Mouse (Mus musculus) kidney, adult 9 months (tissue): ENCODE measurements around the gene Rtraf.

ENCODE experiments used
- DNase-seq: peaks from one replicate; pipeline ENCODE4 v3.0.0; 2022

Rtraf gene

DNA sequence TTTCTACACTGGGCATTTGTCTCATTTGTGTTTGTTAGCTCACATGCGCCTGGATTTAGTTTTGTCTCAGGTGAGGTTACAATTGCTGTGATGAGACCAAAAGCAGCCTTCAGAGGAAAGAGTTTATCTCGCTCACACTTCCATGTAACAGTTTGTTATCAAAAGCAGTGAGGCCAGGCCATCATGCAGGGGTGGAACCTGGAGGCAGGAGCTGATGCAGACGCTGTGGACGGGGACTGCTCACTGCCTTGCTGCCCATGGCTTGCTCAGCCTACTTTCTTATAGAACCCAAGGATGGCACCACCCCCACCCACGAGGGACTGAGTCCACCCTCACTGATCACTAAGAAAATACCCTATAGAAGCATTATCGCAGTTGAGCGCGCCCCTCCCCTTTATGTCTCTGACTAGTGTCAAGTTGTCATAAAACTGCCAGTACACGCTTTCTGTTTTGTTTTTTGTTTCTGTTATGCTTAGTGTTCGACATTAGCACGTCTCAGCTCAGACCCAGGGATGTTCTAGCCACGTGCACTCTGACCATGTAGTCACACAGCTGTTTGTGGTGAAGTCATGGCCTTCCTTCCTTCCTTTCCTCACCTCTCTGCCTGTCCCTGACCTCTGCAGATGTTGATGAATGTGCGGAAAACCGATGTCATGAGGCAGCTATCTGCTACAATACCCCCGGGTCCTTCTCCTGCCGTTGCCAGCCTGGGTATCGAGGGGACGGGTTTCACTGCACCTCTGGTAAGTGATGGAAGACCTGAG is 26.9 kb downstream of the Rtraf start:
- peak; percentile 20 for DNase-seq

GRCm38 (mm10) chr14:19794881-19795280 is 28.7 kb downstream of the Rtraf start:
- DNase-seq: no peak

DNA sequence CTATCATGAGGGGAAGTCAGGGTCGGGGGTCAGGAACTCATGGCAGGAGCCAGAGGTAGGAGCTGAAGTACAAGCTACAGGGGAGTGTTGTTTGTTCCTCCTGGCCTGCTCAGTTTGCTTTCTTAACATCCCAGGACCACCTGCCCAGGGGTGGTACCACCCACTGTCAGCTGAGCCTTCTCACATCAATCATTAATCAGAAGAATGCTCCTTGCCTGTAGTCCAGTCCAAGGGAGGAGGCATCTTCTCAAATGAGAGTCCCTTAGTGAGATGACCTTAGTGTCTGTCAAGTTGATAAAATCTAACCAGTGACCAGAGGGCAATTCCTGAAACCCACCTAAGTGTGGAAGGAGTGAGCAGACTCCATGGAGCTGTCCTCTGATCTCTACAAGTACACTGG is 35.2 kb downstream of the Rtraf start:
- DNase-seq: no peak

GRCm38 (mm10) chr14:19785797-19786588 is 37.6 kb downstream of the Rtraf start:
- DNase-seq: no peak

DNA sequence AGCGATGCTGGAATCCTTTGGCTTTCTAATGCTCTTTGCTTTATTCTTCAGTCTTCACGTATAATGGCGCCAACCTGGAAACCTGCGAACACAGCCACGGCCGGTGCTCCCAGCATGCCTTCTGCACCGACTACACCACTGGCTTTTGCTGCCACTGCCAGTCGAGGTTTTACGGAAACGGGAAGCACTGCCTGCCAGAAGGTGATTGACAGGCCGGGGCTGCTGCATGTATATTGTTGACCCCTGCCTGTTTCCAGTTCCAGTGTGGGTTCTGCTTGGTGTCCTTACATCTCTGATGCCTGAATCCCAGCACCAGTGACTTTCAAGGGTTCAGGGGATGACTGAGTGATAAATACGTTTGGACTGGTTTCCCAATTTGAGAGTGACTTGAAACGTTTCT is 45.7 kb downstream of the Rtraf start:
- DNase-seq: no peak

DNA sequence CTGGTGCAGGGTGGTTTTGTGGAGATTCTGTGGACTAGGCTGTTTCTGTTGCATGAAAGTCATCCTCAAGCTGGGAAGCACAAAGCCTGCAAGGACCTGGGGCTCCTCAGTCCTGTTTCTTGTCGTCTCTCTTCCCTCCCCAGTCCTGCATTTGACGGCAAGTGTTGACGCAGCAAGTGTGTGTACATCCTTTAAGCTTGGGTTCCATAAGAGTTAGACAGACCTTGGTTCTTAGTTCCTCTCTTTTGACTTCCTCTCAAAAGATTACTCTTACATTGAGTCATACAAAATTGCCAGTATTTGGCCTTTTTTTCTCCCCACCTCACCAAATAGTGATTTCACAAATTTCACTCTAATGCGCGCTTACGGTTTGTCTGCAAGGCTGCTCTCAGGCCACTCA is 46.3 kb downstream of the Rtraf start:
- no peak for DNase-seq

GRCm38 (mm10) chr14:19776890-19777289 is 46.7 kb downstream of the Rtraf start:
- peak; percentile 86 for DNase-seq

DNA sequence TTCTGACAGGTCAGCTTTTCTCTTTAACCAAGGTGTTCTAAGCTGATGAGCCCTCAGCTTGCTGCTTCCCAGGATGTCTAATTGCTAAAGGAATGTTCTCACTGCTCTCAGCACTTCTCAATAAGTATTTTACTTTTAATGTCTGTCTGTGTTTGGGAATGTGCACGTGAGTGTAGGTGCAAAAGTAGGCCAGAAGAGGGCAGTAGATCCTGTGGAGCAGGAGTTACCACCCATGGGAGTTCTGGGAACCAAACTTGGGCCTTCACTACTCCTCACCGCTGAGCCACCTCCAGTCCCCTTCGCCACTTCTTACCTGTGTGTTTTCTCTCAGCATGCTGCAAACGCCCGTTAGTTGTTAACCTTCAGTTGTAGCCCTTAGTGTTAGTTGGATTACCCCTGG is 47.4 kb downstream of the Rtraf start:
- no peak for DNase-seq

DNA sequence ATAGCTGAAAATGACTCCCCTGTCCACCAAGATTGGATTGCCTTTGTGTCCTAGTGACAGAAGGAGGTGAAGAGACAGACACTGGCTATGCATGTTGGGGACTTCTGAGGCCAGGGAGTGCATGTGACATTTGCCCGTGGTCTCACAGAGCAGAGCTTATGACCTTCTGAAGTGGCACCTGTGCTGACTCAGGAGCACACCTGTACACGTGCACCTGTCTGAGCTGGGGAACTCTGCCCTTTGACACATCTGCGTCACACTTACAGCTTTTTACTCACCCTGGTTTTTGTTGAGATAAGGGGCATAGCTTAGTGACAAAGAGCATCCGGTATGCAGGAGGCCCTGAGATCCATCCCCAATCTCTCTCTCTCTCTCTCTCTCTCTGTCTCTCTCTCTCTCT is 48.1 kb downstream of the Rtraf start:
- no peak for DNase-seq

DNA sequence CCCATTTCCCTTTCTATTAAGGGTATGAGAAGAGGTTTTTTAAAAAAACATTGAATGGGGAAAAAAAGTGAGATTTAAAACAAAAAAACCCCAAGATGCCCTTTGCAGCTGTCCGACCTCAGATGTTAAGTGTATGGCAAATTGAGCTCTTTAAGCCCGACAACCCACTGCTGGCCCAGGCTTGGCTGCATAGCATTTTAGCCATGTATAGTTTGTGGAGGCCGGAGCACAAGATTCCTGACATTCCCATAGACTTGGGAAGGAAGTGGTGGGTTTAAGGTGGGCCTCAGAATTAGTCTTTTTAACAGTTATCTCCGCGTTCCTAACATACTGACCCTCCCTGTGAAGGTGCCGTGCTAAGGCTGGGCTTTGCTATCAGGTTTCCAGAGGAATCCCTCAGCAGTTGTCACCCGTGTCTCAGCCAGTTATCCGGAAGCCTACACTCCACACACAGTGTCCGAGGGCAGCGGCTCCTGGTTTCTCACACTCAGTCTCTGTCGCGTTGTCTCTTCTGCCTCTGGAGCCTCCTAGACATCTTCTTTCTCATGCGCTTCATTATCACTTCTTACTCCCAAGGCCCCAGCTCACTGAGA is 49.5 kb downstream of the Rtraf start:
- no peak for DNase-seq

DNA sequence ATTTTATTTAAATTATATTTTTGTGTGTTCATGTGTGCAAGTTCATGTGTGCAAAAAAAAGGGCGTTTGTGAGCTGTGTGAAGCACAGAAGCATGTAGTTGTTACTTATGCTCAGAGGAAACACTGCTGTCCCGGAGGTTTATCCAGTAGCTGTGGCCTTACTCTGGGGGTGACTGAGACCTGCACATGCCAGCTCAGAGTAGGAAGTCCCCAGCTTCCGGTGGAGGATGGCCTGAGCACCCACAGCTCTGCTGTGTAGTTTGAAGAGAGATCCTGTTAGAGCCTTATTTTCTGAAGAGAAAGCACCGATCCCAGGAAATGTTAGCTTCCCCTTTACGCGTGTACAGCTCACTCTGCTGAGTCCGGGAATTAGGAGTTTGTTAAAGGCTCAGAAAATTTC is 52.5 kb downstream of the Rtraf start:
- DNase-seq: no peak

- peak; percentile 44 for DNase-seq
Measured at GRCm38 (mm10) chr14:19769441-19770200, 54.0 kb downstream of the Rtraf start.

GRCm38 (mm10) chr14:19768648-19769047 is 55.0 kb downstream of the Rtraf start:
- no peak for DNase-seq

- no peak for DNase-seq
Measured at GRCm38 (mm10) chr14:19766380-19766649, 57.3 kb downstream of the Rtraf start.

GRCm38 (mm10) chr14:19765539-19766379 is 57.9 kb downstream of the Rtraf start:
- DNase-seq: no peak

DNA sequence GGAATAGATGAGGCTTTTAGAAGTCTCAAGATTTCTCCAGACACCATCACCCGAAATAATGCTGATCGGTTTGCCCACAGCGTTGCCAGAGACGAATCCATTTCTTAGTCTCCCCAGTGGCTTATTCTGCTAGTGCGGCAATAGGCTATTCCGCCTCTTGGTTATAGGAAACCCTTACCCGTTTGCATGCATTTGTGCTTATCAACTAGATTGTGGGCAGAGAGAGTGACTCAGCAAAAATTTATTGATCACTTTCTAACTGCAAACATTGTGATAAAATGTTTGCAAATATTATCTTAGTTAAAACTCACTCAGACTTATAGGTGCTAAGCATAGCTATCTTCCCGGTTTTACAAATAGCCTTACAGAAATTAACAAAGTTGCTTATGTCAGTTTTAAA is 59.3 kb downstream of the Rtraf start:
- DNase-seq: no peak

DNA sequence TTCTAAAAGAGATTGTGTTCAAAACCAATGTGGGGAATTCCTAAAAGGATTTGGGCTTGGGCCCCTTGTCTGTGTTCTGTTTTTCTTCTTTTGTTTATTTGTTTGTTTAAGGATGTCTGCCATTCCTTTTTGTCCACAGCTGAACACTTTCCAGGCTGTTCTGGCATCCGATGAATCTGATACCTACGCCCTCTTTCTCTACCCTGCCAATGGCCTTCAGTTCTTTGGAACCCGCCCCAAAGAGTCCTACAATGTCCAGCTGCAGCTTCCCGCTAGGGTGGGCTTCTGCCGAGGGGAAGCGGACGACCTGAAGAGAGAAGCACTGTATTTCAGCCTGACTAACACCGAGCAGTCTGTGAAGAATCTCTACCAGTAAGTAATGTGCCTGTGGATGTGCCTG is 60.1 kb downstream of the Rtraf start:
- DNase-seq: no peak

GRCm38 (mm10) chr14:19762014-19762413 is 61.6 kb downstream of the Rtraf start:
- no peak for DNase-seq
